Mouse (Mus musculus): ENCODE measurements around the gene 1700067P10Rik. TPM values are rescaled to one million over a fixed set of nuclear protein-coding genes. Genes with fewer than 3 reads are reported as not detected.

The 1700067P10Rik gene
- polyA plus RNA-seq, 1 experiment from 2014 or later: not detected

DNA sequence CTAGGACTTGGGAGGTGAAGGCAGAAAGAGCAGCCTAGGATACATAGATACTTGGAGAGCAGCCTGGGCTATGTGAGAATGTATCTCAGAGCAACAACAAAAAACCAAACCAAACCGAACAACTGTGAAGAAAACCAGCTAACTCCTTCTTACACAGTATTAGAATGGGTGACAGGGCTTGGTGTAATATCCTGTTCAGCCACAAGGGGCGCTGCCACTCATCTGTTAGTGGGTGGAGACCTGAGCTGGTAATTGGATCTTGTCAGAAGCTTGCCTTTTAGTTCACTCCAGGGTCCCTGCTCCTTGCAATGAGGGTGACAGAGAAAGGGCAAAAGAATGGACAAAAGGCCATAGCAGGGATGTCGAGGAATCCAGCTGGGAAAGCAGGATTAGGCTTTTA, 30.5 kb downstream of the 1700067P10Rik start:
- H3K27ac ChIP-seq (ENCODE audit: low read depth): no peak overlapping the region
- no peak overlapping the region for H3K9ac ChIP-seq (ENCODE audit: low read length)
- WGBS: 24% methylated on average over 3 of the region's 3 CpGs
- H3K4me1 ChIP-seq (replicated peaks; ENCODE audit: control insufficient read depth, insufficient read depth, low read length): no peaks in the 10 kb centered on the region
- DNase-seq (ENCODE audit: low spot score) (peak; percentile 95), ATAC-seq (replicated peaks; ENCODE audit: low FRiP score, low TSS enrichment, low read depth) (0 out of 2 replicates have a peak, but pooled peaks have one; percentile 62)
- no peaks in the 10 kb centered on the region for H3K9me3 ChIP-seq (ENCODE audit: control insufficient read depth, low read length)
- H3K36me3 ChIP-seq (ENCODE audit: control insufficient read depth, insufficient read depth, low read length): no peaks in the 10 kb centered on the region
- no peak overlapping the region for H3K4me3 ChIP-seq (ENCODE audit: low read depth, low read length)
- H3K4me2 ChIP-seq (ENCODE audit: low read length): no peak overlapping the region
- no peaks in the 10 kb centered on the region for H3K27me3 ChIP-seq (replicated peaks; ENCODE audit: control insufficient read depth, insufficient read depth, low read length)

DNA sequence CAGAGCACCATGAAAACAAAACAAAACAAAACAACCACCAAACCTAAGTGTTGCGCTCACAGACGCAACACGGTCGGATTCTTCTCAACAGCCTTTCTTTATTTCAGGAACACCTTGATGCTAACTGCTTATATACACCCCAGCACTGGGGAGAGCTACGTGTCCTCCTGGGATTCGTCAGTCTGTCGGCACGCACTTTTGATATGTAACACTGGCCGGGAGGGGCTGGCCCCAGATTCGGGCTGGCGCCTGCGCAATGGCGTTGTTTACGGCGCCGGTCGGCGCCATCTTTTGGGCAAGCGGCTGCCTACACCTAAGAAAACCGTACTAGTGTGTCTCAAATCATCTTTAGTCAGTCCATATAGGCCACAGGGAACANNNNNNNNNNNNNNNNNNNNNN, 31.3 kb downstream of the 1700067P10Rik start:
- Histone ChIP-seq H3K36me3 (ENCODE audit: control insufficient read depth, insufficient read depth, low read length) (no peaks in the 10 kb centered on the region), H3K4me3 (ENCODE audit: low read depth, low read length) (no peak overlapping the region), H3K27ac (ENCODE audit: low read depth) (no peak overlapping the region), H3K27me3 (replicated peaks; ENCODE audit: control insufficient read depth, insufficient read depth, low read length) (no peaks in the 10 kb centered on the region), H3K4me1 (replicated peaks; ENCODE audit: control insufficient read depth, insufficient read depth, low read length) (no peaks in the 10 kb centered on the region), H3K4me2 (ENCODE audit: low read length) (no peak overlapping the region), H3K9ac (ENCODE audit: low read length) (no peak overlapping the region), H3K9me3 (ENCODE audit: control insufficient read depth, low read length) (no peaks in the 10 kb centered on the region)
- DNase-seq (ENCODE audit: low spot score) (no peak), ATAC-seq (replicated peaks; ENCODE audit: low FRiP score, low TSS enrichment, low read depth) (no peak)
- WGBS: 89% methylated on average over 20 of the region's 20 CpGs

DNA sequence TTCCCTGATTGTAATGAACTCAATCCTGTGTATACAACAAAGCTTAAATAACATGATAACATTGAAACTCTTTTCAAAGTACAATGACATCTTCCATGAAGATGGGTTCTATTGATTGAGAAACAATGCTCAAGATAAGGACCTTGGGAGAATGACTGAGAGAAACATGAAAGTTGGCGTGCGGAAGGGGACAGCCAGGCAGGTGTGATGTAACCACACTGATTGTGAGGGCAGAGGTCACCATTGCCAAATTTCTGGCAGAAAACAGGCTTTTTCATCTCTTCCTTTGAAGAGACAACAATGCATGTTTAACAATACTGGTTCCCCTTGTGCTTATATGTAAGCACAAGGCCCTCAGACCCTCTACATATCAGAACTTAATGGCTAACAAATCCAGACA, 43.7 kb downstream of the 1700067P10Rik start:
- WGBS: 89% methylated on average over 2 of the region's 2 CpGs
- no peak for DNase-seq (ENCODE audit: low spot score)
- Histone ChIP-seq H3K27ac (ENCODE audit: low read depth) (no peak overlapping the region), H3K27me3 (replicated peaks; ENCODE audit: control insufficient read depth, insufficient read depth, low read length) (no peaks in the 10 kb centered on the region), H3K9me3 (ENCODE audit: control insufficient read depth, low read length) (no peaks in the 10 kb centered on the region), H3K9ac (ENCODE audit: low read length) (no peak overlapping the region), H3K4me2 (ENCODE audit: low read length) (no peak overlapping the region), H3K4me3 (ENCODE audit: low read depth, low read length) (no peak overlapping the region), H3K4me1 (replicated peaks; ENCODE audit: control insufficient read depth, insufficient read depth, low read length) (no peaks in the 10 kb centered on the region), H3K36me3 (ENCODE audit: control insufficient read depth, insufficient read depth, low read length) (no peaks in the 10 kb centered on the region)
- no peak for ATAC-seq (replicated peaks; ENCODE audit: low FRiP score, low TSS enrichment, low read depth)

Other genes with a start within 250 kb of the 1700067P10Rik start
- 30.3 and 32.4 TPM in 2 replicates for gene Foxp4, start 164.7 kb upstream of the 1700067P10Rik start, polyA plus RNA-seq (2014; fragmentation: Nextera tagmentation; extraction: Ambion mirVana)
- not detected in 2 replicates for gene 1700122O11Rik, start 51.0 kb upstream of the 1700067P10Rik start, polyA plus RNA-seq (2014; fragmentation: Nextera tagmentation; extraction: Ambion mirVana)
- not detected in 2 replicates for gene 9830107B12Rik, start 56.9 kb downstream of the 1700067P10Rik start, polyA plus RNA-seq (2014; fragmentation: Nextera tagmentation; extraction: Ambion mirVana)
- gene A530064D06Rik, start 78.0 kb downstream of the 1700067P10Rik start, polyA plus RNA-seq (2014; fragmentation: Nextera tagmentation; extraction: Ambion mirVana): 0.09 TPM in 1 of 2 replicates, not detected in the other
- gene Trem1, start 143.4 kb downstream of the 1700067P10Rik start, polyA plus RNA-seq (2014; fragmentation: Nextera tagmentation; extraction: Ambion mirVana): 0.17 and 0.23 TPM in 2 replicates
- gene Trem3, start 158.5 kb downstream of the 1700067P10Rik start, polyA plus RNA-seq (2014; fragmentation: Nextera tagmentation; extraction: Ambion mirVana): 0.19 and 0.30 TPM in 2 replicates
- 1.5 and 1.8 TPM in 2 replicates for gene Treml4, start 175.0 kb downstream of the 1700067P10Rik start, polyA plus RNA-seq (2014; fragmentation: Nextera tagmentation; extraction: Ambion mirVana)
- 0.08 and 0.11 TPM in 2 replicates for gene Treml2, start 210.2 kb downstream of the 1700067P10Rik start, polyA plus RNA-seq (2014; fragmentation: Nextera tagmentation; extraction: Ambion mirVana)
- 0.41 and 0.46 TPM in 2 replicates for gene B430306N03Rik, start 226.8 kb downstream of the 1700067P10Rik start, polyA plus RNA-seq (2014; fragmentation: Nextera tagmentation; extraction: Ambion mirVana)